Mouse (Mus musculus) forebrain, embryonic 11.5 days (tissue): Measurements from ENCODE around the gene Dcdc2b. TPM values are rescaled to one million over a fixed set of nuclear protein-coding genes. Genes with fewer than 3 reads are reported as not detected.

Experiments used
- ATAC-seq: fragments of 200-750 bp; cut with Nextera tagmentation; replicated peaks from 2 replicates; pipeline ENCODE4 v1.8.0; 2017; ENCODE audit warnings: moderate TSS enrichment; ENCODE audit not compliant: low FRiP score
- DNase-seq: peaks from one replicate; pipeline ENCODE4 v3.0.0-alpha.2; 2017; ENCODE audit warnings: low spot score
- H3K27ac ChIP-seq: fragments of 300-500 bp; sonication (generic); 2 replicates; pipeline ENCODE4 v1.5.1; 2014; ENCODE audit warnings: low read depth, low read length
- H3K27me3 ChIP-seq: fragments of 300-500 bp; sonication (generic); 2 replicates; pipeline ENCODE4 v1.6.1; 2014; ENCODE audit warnings: mild to moderate bottlenecking, low read length, mixed read lengths; ENCODE audit not compliant: control insufficient read depth, insufficient read depth
- H3K36me3 ChIP-seq: fragments of 300-500 bp; sonication (generic); 2 replicates; pipeline ENCODE4 v1.6.1; 2014; ENCODE audit warnings: mild to moderate bottlenecking, low read length, moderate library complexity, mixed read lengths; ENCODE audit not compliant: control insufficient read depth, insufficient read depth
- H3K4me1 ChIP-seq: fragments of 300-500 bp; sonication (generic); replicated peaks from 2 replicates; pipeline ENCODE4 v1.6.1; 2014; ENCODE audit warnings: low read length, mixed read lengths; ENCODE audit not compliant: control insufficient read depth, insufficient read depth
- H3K4me2 ChIP-seq: fragments of 300-500 bp; sonication (generic); 2 replicates; pipeline ENCODE4 v1.6.1; 2014; ENCODE audit warnings: low read depth, mild to moderate bottlenecking, low read length, moderate library complexity, mixed read lengths; ENCODE audit not compliant: severe bottlenecking
- H3K4me3 ChIP-seq: fragments of 300-500 bp; sonication (generic); 2 replicates; pipeline ENCODE4 v1.5.1; 2014; ENCODE audit warnings: low read depth, low read length
- H3K9ac ChIP-seq: fragments of 300-500 bp; sonication (generic); 2 replicates; pipeline ENCODE4 v1.6.1; 2014; ENCODE audit warnings: low read length
- H3K9me3 ChIP-seq: fragments of 300-500 bp; sonication (generic); 2 replicates; pipeline ENCODE4 v1.6.1; 2016; ENCODE audit warnings: low read length, mixed read lengths; ENCODE audit not compliant: control insufficient read depth
- WGBS: fragments of 180-500 bp; shearing (Covaris S2); extraction: QIAGEN DNeasy Blood & Tissue Kit; methylation state at CpG from one replicate; pipeline ENCODE4 v1.1.7; 2014; 5-methylcytosine and 5-hydroxymethylcytosine counted together
- polyA plus RNA-seq: library from polyadenylated mRNA; unstranded; fragments of >200 nt; fragmentation: Nextera tagmentation; extraction: Ambion mirVana; gene quantifications from 2 replicates; pipeline ENCODE4 v1.2.1, GENCODE M21; 2014

Gene Dcdc2b
- polyA plus RNA-seq, 1 experiment from 2014 or later: 2.6 TPM

DNA sequence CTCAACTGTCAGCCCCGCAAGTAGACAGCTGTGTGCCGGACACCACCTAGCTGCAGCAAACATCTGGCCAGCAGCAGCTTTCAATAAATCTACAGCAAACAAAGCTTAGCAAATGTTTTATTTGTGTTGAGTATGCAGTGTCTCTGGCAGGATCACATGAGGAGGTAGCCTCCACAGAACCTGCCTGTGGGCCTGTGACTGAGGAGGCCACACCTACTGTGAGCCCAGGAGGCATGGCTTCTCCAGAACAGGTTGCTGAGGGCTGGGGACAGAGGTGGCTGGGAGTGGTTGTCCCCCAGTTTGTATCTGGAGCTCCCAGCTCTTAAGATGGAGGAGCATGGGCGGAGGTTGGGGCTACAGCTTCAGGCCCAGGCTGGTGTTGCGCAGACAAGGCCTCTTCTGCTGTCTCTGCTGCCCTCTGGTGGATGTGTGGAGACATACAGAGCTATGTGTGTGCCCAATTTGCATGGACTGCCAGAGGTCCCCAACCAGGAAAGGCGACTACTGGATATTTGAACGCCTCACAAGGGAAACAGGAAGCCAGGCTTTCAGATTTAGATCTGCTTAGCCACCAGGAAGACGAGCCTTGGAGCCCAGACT, 5.5 kb downstream of the Dcdc2b start:
- 41% methylated on average over 7 of the region's 7 CpGs for WGBS
- Histone ChIP-seq H3K27ac (no peak overlapping the region), H3K4me2 (no peak overlapping the region), H3K27me3 (no peaks in the 10 kb centered on the region), H3K36me3 (peaks cover 4% of the 10 kb centered on the region; the same call in 1 of the 2 replicates), H3K4me3 (no peak overlapping the region), H3K9me3 (no peaks in the 10 kb centered on the region), H3K4me1 (no peaks in the 10 kb centered on the region), H3K9ac (no peak overlapping the region)
- ATAC-seq (peak; percentile 75), DNase-seq (peak; percentile 88)

DNA sequence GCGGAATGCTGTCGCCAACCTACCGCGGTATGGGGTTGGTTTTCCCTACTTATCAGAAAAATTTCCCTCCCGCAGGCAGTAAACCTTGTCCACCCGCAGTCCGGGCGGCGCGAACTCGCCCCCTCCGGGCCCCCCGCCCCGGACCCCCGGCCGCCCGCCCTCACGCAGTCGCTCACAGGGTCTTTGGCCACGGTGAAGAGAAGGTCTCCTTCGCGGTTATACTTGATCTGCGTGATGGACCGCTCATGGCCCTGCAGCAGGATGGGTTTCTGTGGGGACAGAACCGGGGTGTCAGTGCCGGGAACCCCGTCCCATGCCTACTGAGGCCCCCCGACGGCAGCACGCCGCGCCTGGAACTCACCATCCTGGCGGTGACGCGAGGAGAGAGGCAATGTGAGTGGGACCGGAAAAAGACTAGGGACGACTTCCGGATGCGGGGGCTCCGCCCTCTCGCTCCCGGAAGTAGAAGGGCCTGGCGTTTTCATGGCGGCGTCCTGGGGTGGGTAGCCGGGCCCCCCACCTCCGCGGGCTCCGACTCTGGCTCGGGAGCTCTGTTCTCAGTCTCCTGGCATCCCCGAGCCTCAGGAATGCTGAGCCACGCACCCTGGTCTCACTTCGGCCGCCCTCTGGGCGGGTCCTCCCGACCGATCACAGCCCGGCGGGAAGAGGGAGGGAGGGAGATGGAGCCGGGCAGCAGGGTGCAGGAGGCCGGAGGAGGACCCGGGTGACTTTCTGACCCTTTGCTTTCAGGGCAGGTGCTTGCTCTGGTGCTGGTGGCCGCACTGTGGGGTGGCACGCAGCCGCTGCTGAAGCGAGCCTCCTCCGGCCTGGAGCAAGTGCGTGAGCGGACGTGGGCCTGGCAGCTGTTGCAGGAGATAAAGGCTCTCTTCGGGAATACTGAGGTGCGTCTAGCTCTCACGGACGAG, 13.6 kb downstream of the Dcdc2b start, which contains the start of the genes Eif3i and Tmem234:
TSS of gene Eif3i (minus strand) at position 416 of the 926 bp plus-strand sequence.
TSS of gene Tmem234 (plus strand) at position 436 of the 926 bp plus-strand sequence.
- H3K4me2 ChIP-seq: peak within 1 kb of the TSS; percentile 81
- DNase-seq: peak; percentile 89
- no peaks in the 10 kb centered on the region; the same call in 1 of the 2 replicates for H3K36me3 ChIP-seq
- peak within 1 kb of the TSS; percentile 98 for H3K4me3 ChIP-seq
- H3K9me3 ChIP-seq: no peaks in the 10 kb centered on the region
- ATAC-seq: peak; percentile 87
- under 1% methylated on average over 74 of the region's 74 CpGs for WGBS
- no peaks in the 10 kb centered on the region for H3K27me3 ChIP-seq
- peak within 1 kb of the TSS; percentile 90 for H3K9ac ChIP-seq
- no peak within 1 kb of the TSS for H3K27ac ChIP-seq
- H3K4me1 ChIP-seq: peaks cover 3% of the 10 kb centered on the region; the same call in 1 of the 2 replicates

DNA sequence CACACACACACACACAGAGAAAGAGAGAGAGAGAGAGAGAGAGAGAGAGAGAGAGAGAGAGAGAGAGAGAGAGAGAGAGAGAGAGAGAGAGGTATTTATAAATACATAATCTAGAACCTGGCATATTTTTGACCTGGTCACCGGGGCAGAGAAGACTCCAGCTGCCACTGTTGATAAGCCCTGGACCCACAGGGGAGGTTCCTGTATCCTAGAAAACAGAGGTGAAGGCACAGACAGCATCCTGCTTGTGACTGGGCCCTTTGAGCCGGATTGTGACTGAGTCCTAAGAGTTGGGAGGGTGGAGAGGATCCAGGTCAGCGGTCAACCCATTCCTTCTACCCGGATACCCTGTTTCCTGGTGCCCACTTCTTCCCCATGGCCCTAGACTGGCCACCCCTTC, 25.2 kb downstream of the Dcdc2b start:
- WGBS: 82% methylated on average over 4 of the region's 4 CpGs
- Histone ChIP-seq H3K4me1 (no peaks in the 10 kb centered on the region; the same call in 1 of the 2 replicates), H3K27me3 (no peaks in the 10 kb centered on the region), H3K36me3 (peaks cover 11% of the 10 kb centered on the region; the same call in 1 of the 2 replicates), H3K4me2 (no peak overlapping the region), H3K9ac (no peak overlapping the region), H3K27ac (no peak overlapping the region), H3K4me3 (no peak overlapping the region), H3K9me3 (no peaks in the 10 kb centered on the region)
- DNase-seq (no peak), ATAC-seq (no peak)

DNA sequence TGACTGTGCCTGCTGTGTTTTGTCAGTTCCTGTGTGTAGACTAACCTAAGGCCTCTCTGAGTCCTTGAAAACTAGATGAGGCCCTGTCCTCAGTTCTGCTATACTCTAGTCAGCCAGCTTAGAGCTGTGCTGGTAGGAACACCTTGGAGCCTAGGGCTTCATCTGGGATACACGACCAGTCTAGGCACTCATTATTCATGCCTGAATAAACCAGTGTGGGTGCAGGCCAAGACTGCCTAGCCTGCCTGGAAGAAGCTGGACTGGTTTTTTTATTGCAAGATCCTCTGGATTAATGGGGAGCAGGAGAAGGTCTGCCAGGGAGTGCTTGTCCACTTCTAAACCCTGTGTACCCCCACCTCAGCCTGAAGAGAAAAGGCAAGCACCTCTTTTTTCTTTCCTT, 27.1 kb downstream of the Dcdc2b start:
- Histone ChIP-seq H3K4me3 (no peak overlapping the region), H3K9ac (no peak overlapping the region), H3K36me3 (no peaks in the 10 kb centered on the region; the same call in 1 of the 2 replicates), H3K9me3 (no peaks in the 10 kb centered on the region), H3K27me3 (no peaks in the 10 kb centered on the region), H3K4me1 (no peaks in the 10 kb centered on the region; the same call in 1 of the 2 replicates), H3K4me2 (no peak overlapping the region), H3K27ac (no peak overlapping the region)
- ATAC-seq: no peak
- no peak for DNase-seq
- WGBS: 38% methylated on average over 1 of the region's 1 CpGs

DNA sequence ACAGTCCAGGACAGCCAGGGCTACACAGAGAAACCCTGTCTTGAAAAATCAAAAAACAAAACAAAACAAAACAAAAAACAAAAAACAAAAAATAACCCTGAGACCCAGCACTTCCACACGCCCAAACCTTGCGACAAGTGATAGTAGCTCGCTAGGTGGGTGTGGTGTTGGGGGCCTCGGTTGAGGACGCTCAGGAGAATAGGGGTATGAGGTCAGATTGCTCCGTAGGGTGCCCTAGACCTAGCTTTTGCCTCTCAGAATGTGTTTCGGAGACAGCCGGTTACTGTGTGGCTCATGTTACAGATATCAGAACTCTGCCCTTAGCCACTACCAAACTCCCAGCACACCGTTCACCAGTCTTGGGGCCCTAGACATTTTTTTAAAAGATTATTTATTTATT, 28.3 kb downstream of the Dcdc2b start:
- no peaks in the 10 kb centered on the region for H3K36me3 ChIP-seq
- no peaks in the 10 kb centered on the region; the same call in 1 of the 2 replicates for H3K4me1 ChIP-seq
- no peak overlapping the region for H3K4me2 ChIP-seq
- H3K9ac ChIP-seq: no peak overlapping the region
- 79% methylated on average over 9 of the region's 9 CpGs for WGBS
- no peaks in the 10 kb centered on the region for H3K27me3 ChIP-seq
- H3K9me3 ChIP-seq: no peaks in the 10 kb centered on the region
- ATAC-seq (no peak), DNase-seq (no peak)
- H3K27ac ChIP-seq: no peak overlapping the region
- 0 out of 2 replicates have a peak overlapping the region, but pooled peaks have one; percentile 41 for H3K4me3 ChIP-seq

DNA sequence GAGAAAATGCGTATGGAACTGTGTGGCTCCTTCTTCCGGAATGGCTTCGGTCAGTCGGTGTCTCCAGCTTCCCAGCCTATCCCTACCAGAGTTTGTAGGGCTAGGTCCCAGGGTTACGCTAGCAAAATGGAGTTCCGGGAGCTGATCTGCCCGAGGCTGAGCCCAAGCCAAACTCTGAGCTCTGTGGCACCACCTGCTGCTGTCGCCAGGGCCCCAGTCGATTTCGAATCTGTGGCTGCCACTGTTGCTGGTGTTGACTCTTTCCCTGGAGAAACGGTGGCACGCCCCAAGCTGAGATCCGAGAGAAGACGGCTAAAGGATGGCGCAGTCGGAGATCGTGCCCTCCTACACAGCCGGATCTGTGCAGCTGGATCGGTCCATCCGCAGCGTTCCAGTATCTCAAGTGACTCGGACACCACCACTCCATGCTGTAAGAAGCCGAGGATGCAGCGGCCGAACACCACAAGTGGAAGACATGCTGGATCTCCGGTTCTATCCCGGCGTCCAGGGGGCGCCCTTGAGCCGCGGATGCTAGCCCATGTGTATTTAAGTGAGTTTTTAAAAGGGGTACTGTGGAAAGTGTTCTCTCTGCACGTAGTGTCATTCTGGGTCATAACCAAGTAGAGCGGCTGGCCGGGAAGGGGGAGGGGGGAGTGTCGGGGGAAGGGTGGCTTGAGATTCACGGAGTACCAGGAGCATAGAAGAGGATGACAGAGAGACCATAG, 29.0 kb downstream of the Dcdc2b start:
- Histone ChIP-seq H3K9me3 (no peaks in the 10 kb centered on the region), H3K4me2 (peak overlapping the region; percentile 69), H3K9ac (peak overlapping the region; percentile 61), H3K27me3 (no peaks in the 10 kb centered on the region), H3K36me3 (no peaks in the 10 kb centered on the region), H3K4me1 (no peaks in the 10 kb centered on the region; the same call in 1 of the 2 replicates), H3K4me3 (peak overlapping the region; percentile 41), H3K27ac (no peak overlapping the region)
- ATAC-seq (peak; percentile 60), DNase-seq (peak; percentile 93)
- WGBS: 3% methylated on average over 36 of the region's 36 CpGs

DNA sequence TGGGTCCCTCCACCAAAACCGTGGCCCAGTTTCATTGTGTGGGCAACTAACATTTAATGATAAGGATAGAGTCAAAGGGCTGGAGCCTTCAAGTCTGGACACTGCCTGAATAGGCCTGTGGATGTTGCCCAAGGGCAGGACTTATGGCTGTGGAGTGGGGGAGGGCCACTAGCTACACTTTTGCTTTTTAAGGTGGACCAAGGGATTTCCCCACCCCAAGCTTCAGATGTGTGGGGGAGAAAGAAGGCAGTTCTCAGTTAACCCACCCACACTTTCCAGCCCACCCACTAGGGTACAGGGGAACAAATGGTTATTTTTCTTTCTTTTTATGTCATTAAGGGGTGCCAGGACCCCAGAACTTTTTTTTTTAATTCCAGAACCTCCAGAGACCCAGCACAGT, 29.7 kb downstream of the Dcdc2b start:
- H3K27me3 ChIP-seq: no peaks in the 10 kb centered on the region
- H3K4me1 ChIP-seq: no peaks in the 10 kb centered on the region; the same call in 1 of the 2 replicates
- 70% methylated on average over 1 of the region's 1 CpGs for WGBS
- peak overlapping the region; percentile 61; the same call in 1 of the 2 replicates for H3K9ac ChIP-seq
- DNase-seq: no peak
- no peaks in the 10 kb centered on the region for H3K36me3 ChIP-seq
- no peaks in the 10 kb centered on the region for H3K9me3 ChIP-seq
- H3K4me2 ChIP-seq: peak overlapping the region; percentile 69; the same call in 1 of the 2 replicates
- H3K4me3 ChIP-seq: peak overlapping the region; percentile 41; the same call in 1 of the 2 replicates
- no peak for ATAC-seq
- no peak overlapping the region for H3K27ac ChIP-seq

DNA sequence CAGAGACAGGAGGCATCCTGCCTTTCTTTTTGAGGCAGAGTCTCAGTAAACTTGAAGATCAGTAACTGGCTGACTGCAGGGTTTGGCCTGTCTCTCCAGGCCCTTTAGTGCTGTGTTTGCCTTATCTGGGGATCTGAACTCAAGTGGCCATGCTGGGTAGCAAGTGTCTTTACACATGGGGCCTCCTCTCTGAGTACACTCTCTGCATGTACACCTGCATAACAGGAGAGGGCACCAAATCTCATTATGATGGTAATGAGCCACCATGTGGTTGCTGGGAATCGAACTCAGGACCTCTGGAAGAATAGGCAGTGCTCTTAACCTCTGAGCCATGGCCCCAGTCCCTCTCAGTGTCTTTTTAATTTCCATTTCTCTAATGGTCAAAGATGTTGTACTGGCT, 31.8 kb downstream of the Dcdc2b start:
- no peaks in the 10 kb centered on the region for H3K27me3 ChIP-seq
- H3K4me3 ChIP-seq: no peak overlapping the region
- no peaks in the 10 kb centered on the region; the same call in 1 of the 2 replicates for H3K4me1 ChIP-seq
- H3K9me3 ChIP-seq: no peaks in the 10 kb centered on the region
- no peak overlapping the region for H3K4me2 ChIP-seq
- H3K27ac ChIP-seq: no peak overlapping the region
- no peaks in the 10 kb centered on the region for H3K36me3 ChIP-seq
- DNase-seq: no peak
- no peak overlapping the region for H3K9ac ChIP-seq
- 88% methylated on average over 1 of the region's 1 CpGs for WGBS
- no peak for ATAC-seq
